Mouse (Mus musculus): ENCODE results near the gene Cdc42ep4. TPM values are rescaled to one million over a fixed set of nuclear protein-coding genes. Genes with fewer than 3 reads are reported as not detected.

Cdc42ep4 gene
- 95.8 TPM in 2 replicates for polyA plus RNA-seq (2016; fragmentation: Nextera tagmentation; extraction: Ambion mirVana)

DNA sequence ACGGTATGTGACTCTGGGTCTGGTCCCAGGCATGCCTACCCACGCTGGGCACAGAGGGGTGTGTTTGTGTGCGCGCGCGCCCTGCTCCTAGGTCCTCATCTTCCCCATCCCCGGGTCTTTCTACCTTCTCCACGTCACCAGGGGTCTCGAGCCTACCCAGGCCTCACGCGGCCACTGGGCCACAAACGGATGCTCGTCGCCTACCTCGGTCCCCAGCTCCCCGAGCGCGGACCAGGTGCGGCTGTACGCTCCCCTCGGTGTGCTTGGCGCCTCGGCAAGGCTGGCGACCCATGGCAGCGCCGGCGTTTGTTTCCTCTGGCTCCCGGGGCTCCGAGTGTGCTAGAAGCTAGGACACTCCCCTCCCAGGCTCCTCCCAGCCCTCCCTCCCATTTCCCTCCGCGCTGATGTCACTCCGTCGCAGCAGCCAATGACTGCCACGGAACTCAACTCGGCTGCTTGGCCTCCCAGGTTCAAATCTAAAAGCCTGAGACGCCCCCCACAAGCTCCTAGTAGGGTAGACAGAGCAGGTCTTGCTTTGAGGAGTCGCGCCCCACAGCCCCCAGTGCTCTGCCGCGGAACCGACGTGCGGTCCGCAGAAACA is at the start of gene Cdc42ep4:
Cdc42ep4 (minus strand) TSS at position 398 of the 601 bp plus-strand sequence.
- peak within 1 kb of the TSS; percentile 74 for H3K4me2 ChIP-seq (replicated peaks)
- under 1% methylated on average over 44 of the region's 44 CpGs for WGBS
- ATAC-seq (ENCODE audit: low FRiP score, low read depth), result peak; percentile 76
- H3K4me1 ChIP-seq, result peaks cover 42% of the 10 kb centered on the region
- H3K9ac ChIP-seq, result peak within 1 kb of the TSS; percentile 94
- peak within 1 kb of the TSS; percentile 87 for H3K27ac ChIP-seq
- peak within 1 kb of the TSS; percentile 83 for H3K4me3 ChIP-seq
- H3K27me3 ChIP-seq (replicated peaks), result no peaks in the 10 kb centered on the region
- no peaks in the 10 kb centered on the region for H3K9me3 ChIP-seq
- peaks cover 7% of the 10 kb centered on the region; the same call in 1 of the 2 replicates for H3K36me3 ChIP-seq

DNA sequence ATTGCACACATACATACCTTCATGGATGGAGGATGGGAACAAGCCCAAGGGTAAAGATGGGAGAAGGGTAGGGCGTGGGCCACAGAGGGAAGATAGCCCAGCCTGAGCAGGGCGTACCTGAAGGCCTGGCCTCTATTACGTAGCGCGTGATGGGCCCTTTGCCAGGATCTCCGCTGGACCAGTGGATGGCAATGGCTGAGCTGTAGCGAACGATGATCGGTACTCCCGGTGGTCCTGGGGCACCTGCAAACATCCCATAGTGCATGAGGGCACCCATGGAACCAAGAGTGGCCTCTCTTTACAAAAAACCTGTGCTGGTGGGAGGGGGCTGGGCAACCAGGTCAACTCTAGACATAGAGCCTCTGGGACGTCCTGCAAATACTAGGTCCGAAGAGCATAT is 48.3 kb upstream of the Cdc42ep4 start:
- no peak overlapping the region for H3K4me2 ChIP-seq (replicated peaks)
- H3K9ac ChIP-seq, result no peak overlapping the region
- no peaks in the 10 kb centered on the region for H3K9me3 ChIP-seq
- no peak overlapping the region for H3K4me3 ChIP-seq
- peaks cover 11% of the 10 kb centered on the region for H3K36me3 ChIP-seq
- H3K27ac ChIP-seq, result no peak overlapping the region
- no peak for ATAC-seq (ENCODE audit: low FRiP score, low read depth)
- H3K4me1 ChIP-seq, result peaks cover 44% of the 10 kb centered on the region
- H3K27me3 ChIP-seq (replicated peaks), result no peaks in the 10 kb centered on the region
- 98% methylated on average over 12 of the region's 12 CpGs for WGBS

DNA sequence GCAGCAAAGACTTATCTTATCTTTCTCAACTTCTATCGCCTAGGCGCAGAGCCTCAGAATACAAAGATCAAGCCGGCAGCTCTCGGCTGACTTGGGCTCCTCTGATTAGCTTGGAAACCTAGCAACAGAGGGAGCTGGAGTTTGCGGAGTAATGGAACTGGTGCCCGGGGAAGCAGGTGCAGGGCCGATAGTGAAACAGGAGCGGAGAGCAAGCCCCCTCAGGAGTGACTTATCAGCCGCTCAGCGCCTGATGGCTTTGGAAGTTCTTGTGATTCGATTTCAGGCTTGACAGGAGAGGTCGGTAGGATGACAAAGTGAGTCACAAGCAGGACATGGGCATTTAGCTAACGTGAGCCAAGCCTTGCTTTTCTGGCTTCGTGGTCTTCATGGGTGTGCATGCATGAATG is 47.4 kb upstream of the Cdc42ep4 start:
- Histone ChIP-seq H3K27ac (no peak overlapping the region), H3K27me3 (replicated peaks) (no peaks in the 10 kb centered on the region), H3K4me3 (no peak overlapping the region), H3K4me1 (peaks cover 44% of the 10 kb centered on the region), H3K9ac (no peak overlapping the region), H3K36me3 (peaks cover 10% of the 10 kb centered on the region), H3K9me3 (no peaks in the 10 kb centered on the region), H3K4me2 (replicated peaks) (no peak overlapping the region)
- ATAC-seq (ENCODE audit: low FRiP score, low read depth), result 0 out of 2 replicates have a peak, but pooled peaks have one; percentile 41
- WGBS, result 53% methylated on average over 14 of the region's 14 CpGs

DNA sequence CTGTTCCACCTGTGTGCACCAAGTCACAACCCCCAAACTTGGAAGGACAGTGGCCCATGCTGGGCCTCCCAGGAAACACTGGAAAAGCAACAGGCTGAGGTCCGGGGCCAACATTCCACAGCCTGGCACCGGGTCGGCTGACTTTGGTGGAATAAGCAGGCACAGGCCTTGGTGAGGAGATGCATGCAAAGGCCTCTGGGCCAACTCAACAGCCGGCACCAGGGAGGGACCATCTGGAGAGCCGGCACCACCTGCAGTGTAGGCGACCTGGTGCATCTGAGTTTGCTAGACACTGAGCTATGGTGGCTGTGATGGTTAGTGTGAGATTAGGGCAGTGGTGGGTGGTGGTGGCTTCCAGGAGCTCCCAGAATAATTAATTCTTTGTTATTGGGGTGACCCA is 46.3 kb upstream of the Cdc42ep4 start:
- Histone ChIP-seq H3K9ac (no peak overlapping the region), H3K27ac (no peak overlapping the region), H3K4me1 (peaks cover 42% of the 10 kb centered on the region), H3K4me3 (no peak overlapping the region), H3K36me3 (peaks cover 11% of the 10 kb centered on the region), H3K27me3 (replicated peaks) (no peaks in the 10 kb centered on the region), H3K9me3 (no peaks in the 10 kb centered on the region), H3K4me2 (replicated peaks) (no peak overlapping the region)
- ATAC-seq (ENCODE audit: low FRiP score, low read depth), result no peak
- 71% methylated on average over 6 of the region's 6 CpGs for WGBS

DNA sequence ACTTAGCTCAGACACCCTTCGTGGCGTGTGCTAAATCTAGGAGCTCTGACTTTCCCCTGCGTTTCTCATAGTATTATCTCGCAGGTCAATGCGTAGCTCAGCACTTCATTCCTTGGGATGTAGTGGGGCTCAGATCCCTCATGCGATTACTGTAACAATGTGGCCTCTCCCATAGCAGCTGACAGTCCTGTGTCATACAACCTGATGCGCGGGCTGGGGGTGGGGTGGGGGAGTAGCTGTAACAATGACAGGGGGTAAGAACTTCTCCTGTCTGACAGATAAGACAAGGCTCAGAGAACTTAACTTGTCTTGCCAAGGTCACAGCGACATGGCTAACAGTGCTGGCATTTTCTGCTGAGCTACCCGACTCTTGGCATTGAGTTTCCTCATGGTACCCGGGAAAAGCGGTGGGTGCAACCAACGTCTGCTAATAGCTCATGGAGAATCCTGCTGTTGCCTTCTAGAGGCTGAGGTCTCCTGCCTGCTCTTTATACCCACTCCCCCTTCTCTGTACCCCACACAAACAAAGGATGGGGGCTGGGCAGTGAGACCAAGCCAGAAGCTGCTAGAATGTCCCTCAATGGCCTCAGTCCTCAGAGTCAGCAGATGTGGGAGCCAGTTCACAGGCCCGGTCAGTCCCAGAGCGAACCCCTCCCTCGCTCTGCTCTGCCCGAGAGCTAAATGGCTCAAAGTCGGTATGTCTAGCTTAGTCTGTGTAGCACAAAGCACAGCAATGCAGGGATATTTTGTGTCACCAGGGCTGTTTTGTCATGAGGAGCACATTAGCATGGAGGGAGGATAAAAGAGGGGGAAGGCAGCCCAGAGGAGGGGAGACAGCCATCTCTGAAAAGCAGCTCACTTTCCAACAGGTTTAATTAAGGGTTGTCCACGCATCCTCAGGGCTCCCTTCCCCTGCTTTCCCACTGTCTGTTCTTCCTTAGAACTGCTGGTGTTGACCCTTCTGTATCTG is 45.6 kb upstream of the Cdc42ep4 start:
- Histone ChIP-seq H3K4me3 (no peak overlapping the region), H3K9ac (no peak overlapping the region), H3K4me2 (replicated peaks) (0 out of 2 replicates have a peak overlapping the region, but pooled peaks have one; percentile 0), H3K4me1 (peaks cover 36% of the 10 kb centered on the region), H3K27ac (0 out of 2 replicates have a peak overlapping the region, but pooled peaks have one; percentile 12), H3K9me3 (no peaks in the 10 kb centered on the region), H3K27me3 (replicated peaks) (no peaks in the 10 kb centered on the region), H3K36me3 (peaks cover 15% of the 10 kb centered on the region)
- peak; percentile 22; the same call in 1 of the 2 replicates for ATAC-seq (ENCODE audit: low FRiP score, low read depth)
- WGBS, result 69% methylated on average over 19 of the region's 19 CpGs

DNA sequence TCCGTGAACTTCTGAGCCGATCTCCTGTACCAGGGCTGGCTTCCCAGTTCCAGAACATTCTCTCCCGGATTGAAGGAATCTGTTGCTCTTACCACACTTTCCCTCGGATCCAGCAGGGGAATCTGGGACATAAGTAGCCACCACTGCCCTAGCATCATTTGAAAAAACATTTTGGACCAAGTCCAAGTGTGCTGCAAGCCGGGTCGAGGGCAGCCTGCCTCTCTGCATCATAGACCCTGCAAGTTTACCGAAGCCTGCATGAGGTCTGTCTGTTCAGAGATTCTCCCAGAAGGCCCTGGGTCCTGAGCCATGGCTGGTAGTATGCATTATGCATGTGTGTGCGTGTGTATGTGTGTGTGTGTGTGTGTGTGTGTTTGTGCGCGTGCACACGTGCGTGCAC is 44.2 kb upstream of the Cdc42ep4 start:
- peaks cover 46% of the 10 kb centered on the region for H3K4me1 ChIP-seq
- no peaks in the 10 kb centered on the region for H3K9me3 ChIP-seq
- no peak for ATAC-seq (ENCODE audit: low FRiP score, low read depth)
- no peak overlapping the region for H3K27ac ChIP-seq
- no peak overlapping the region for H3K4me2 ChIP-seq (replicated peaks)
- no peak overlapping the region for H3K9ac ChIP-seq
- H3K27me3 ChIP-seq (replicated peaks), result no peaks in the 10 kb centered on the region
- H3K36me3 ChIP-seq, result peaks cover 15% of the 10 kb centered on the region
- WGBS, result 88% methylated on average over 12 of the region's 12 CpGs
- no peak overlapping the region for H3K4me3 ChIP-seq

DNA sequence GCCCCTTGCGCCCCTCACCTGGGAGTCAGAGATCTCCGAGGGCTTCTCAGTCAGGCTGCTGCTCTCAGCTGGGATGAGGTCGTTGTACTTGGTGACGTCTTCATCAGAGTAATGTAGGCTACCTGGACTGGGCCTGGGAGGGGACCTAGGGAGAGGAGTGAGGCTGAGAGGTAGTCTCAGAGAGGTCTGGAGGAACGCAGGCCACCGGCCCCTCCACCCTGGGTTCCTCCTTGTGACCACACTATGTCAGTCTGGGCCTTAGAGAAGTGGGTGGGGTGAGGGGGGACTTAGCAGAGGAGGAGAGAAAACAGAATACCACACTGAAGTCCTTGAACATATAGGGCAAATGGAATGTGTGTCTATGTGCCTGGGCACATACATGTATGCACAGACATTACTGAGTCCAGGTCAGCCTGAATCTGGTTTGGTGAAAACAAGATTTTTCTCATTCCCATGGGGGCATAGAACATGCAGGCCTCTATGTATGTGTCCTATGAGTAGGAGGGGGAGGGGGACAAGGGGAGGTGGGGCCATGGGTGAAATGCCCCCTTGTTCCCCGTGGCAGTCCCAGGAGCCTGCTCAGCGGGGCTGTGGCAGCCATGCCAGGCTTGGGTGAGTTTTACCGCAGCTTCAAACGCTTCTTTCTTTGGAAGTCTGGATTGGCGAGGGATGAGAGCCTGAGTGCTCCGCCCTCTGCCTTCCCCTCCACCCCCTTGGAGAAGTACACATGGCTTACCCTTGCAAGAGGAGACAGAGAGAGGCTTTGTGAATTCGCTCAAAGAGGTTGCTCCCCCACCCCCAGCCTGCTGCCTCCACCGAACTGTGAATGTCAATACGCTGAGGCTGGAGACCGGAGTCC is 39.9 kb upstream of the Cdc42ep4 start:
- 36% methylated on average over 16 of the region's 16 CpGs for WGBS
- H3K36me3 ChIP-seq, result peaks cover 5% of the 10 kb centered on the region; the same call in 1 of the 2 replicates
- H3K9me3 ChIP-seq, result no peaks in the 10 kb centered on the region
- peak overlapping the region; percentile 57; the same call in 1 of the 2 replicates for H3K27ac ChIP-seq
- ATAC-seq (ENCODE audit: low FRiP score, low read depth), result peak; percentile 71
- no peak overlapping the region for H3K4me3 ChIP-seq
- no peak overlapping the region for H3K9ac ChIP-seq
- H3K4me2 ChIP-seq (replicated peaks), result peak overlapping the region; percentile 24; the same call in 1 of the 2 replicates
- H3K4me1 ChIP-seq, result peaks cover 44% of the 10 kb centered on the region
- H3K27me3 ChIP-seq (replicated peaks), result no peaks in the 10 kb centered on the region

DNA sequence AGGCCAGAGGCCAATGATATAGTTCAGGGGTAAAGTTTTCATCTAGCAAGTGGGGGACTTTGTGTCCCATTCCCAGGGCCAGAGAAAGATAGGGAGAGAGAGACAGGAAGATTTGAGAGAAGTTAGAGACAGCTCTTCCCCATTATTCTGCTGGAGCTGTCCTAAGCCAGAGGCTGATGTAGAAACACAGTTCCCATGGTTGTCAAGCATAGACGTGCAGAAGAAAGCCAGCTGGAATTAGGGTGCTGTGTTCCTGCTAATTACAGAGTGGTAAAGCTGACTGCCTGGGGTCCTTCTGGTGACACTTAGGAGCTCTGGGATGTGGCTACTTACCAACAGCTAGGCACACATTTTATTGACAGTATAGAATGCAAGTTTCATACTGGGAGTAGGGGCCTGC is 37.4 kb upstream of the Cdc42ep4 start:
- Histone ChIP-seq H3K36me3 (peaks cover 5% of the 10 kb centered on the region; the same call in 1 of the 2 replicates), H3K27me3 (replicated peaks) (no peaks in the 10 kb centered on the region), H3K4me2 (replicated peaks) (0 out of 2 replicates have a peak overlapping the region, but pooled peaks have one; percentile 5), H3K9me3 (no peaks in the 10 kb centered on the region), H3K9ac (no peak overlapping the region), H3K4me3 (no peak overlapping the region), H3K4me1 (peaks cover 62% of the 10 kb centered on the region), H3K27ac (no peak overlapping the region)
- 23% methylated on average over 1 of the region's 1 CpGs for WGBS
- ATAC-seq (ENCODE audit: low FRiP score, low read depth), result no peak

DNA sequence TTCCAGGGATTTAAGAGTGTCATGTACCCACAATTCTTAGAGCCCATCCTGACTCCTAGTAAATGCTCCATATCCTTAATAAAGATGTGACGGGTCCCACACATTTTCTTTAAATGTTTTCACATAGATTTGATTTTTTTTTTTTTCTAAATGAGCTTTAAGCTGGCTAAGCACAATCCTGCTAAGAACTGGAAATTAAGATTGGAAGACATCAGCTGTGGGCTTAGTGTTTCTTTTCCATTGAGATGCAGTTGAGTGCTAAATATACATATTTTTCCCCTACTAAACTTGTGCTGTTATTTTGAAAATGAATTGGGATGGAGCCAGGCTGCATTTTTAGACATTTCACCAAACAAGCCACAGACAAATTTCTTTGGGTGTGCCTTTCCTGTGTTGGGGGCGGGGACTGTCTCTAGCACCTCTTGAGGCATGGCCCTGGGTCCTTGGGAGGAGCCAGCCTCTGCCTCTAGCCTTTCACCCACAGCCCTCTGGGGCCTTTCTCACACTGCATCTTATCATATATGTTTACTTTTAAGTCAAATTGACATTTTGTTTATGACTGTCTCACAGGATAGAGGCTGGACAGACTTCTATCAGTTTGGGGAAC is 36.6 kb upstream of the Cdc42ep4 start:
- WGBS, result 78% methylated on average over 2 of the region's 2 CpGs
- Histone ChIP-seq H3K27me3 (replicated peaks) (no peaks in the 10 kb centered on the region), H3K9me3 (no peaks in the 10 kb centered on the region), H3K27ac (no peak overlapping the region; the same call in 1 of the 2 replicates), H3K36me3 (peaks cover 5% of the 10 kb centered on the region; the same call in 1 of the 2 replicates), H3K4me3 (no peak overlapping the region), H3K4me2 (replicated peaks) (0 out of 2 replicates have a peak overlapping the region, but pooled peaks have one; percentile 5), H3K9ac (no peak overlapping the region), H3K4me1 (peaks cover 62% of the 10 kb centered on the region)
- no peak for ATAC-seq (ENCODE audit: low FRiP score, low read depth)

DNA sequence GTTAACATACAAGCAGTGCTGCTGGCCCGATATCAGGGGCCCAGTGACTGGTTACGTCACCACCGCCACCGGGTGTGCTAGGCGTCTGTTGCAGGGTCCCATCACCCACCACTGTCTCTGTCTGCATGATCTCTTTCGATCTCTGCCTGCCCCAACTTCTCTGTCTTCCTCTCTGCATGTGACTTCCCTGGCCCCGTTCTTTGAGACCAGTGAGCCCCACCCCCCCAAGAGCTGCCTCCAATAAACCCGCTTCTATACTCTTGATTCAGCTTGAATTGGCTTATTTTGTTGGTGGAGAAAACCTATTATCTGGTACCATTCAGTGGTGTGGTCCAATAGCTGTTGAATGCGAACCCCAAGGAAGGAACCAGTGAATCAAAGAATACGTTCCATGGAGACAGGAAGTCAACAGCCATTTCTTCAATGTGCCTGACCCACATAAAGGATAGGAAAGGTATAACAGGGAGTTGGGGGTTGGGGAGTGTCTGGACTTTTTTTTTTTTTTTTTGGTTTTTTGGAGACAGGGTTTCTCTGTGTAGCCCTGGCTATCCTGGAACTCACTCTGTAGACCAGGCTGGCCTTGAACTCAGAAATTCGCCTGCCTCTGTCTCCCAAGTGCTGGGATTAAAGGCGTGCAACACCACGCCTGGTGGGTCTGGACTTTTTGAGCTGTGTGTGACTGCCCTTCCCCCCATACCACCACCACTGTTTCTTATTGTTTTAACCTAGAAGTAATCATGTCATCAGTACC is 35.9 kb upstream of the Cdc42ep4 start:
- 68% methylated on average over 13 of the region's 13 CpGs for WGBS
- no peaks in the 10 kb centered on the region for H3K9me3 ChIP-seq
- H3K36me3 ChIP-seq, result no peaks in the 10 kb centered on the region
- peaks cover 62% of the 10 kb centered on the region for H3K4me1 ChIP-seq
- no peak for ATAC-seq (ENCODE audit: low FRiP score, low read depth)
- no peaks in the 10 kb centered on the region for H3K27me3 ChIP-seq (replicated peaks)
- H3K9ac ChIP-seq, result no peak overlapping the region
- 0 out of 2 replicates have a peak overlapping the region, but pooled peaks have one; percentile 97 for H3K27ac ChIP-seq
- peak overlapping the region; percentile 59 for H3K4me2 ChIP-seq (replicated peaks)
- H3K4me3 ChIP-seq, result no peak overlapping the region
